Mouse (Mus musculus): ENCODE data around the gene Scfd2. TPM values are rescaled to one million over a fixed set of nuclear protein-coding genes. Genes with fewer than 3 reads are reported as not detected.

Scfd2 gene
- polyA plus RNA-seq, 1 experiment = 12.4 TPM

DNA sequence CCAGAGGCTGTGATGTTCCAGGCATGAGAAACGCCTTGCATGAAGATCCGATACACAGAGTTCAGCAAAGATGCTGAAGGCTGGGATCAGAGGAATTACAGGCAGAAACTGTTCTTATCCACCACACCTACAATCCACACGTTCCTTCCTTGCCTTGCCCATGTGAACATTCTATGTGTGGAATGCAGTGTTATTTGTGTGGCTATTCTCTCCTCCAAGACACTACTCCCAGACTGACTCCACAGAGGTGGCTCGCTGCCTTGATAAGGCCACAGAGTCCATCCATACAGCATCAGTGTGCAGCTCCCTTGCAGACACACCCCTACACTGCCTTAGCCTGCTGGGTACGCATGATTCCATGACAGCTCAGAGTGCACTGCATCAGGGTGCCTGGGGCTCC, 221.5 kb downstream of the Scfd2 start:
- no peak for DNase-seq
- H3K4me3 ChIP-seq (replicated peaks; ENCODE audit: extremely low read depth, low read depth, low read length) = no peak overlapping the region
- 71% methylated on average over 5 of the region's 5 CpGs for WGBS
- no peaks in the 10 kb centered on the region for H3K4me1 ChIP-seq (ENCODE audit: control insufficient read depth, insufficient read depth, low read length)
- TF ChIP-seq POLR2A (IDR thresholded peaks at IDR 0.05; ENCODE audit: borderline replicate concordance, extremely low read depth, low read depth, low read length) = no peak
- no peak for TF ChIP-seq CTCF (IDR thresholded peaks at IDR 0.05; ENCODE audit: insufficient read depth, low read length)

GRCm38 (mm10) chr5:74307242-74307641, 224.3 kb downstream of the Scfd2 start:
- WGBS = 85% methylated on average over 5 of the region's 5 CpGs
- no peak for DNase-seq
- TF ChIP-seq CTCF (IDR thresholded peaks at IDR 0.05; ENCODE audit: insufficient read depth, low read length) (no peak), POLR2A (IDR thresholded peaks at IDR 0.05; ENCODE audit: borderline replicate concordance, extremely low read depth, low read depth, low read length) (no peak)
- Histone ChIP-seq H3K4me3 (replicated peaks; ENCODE audit: extremely low read depth, low read depth, low read length) (no peak overlapping the region), H3K4me1 (ENCODE audit: control insufficient read depth, insufficient read depth, low read length) (no peaks in the 10 kb centered on the region)

DNA sequence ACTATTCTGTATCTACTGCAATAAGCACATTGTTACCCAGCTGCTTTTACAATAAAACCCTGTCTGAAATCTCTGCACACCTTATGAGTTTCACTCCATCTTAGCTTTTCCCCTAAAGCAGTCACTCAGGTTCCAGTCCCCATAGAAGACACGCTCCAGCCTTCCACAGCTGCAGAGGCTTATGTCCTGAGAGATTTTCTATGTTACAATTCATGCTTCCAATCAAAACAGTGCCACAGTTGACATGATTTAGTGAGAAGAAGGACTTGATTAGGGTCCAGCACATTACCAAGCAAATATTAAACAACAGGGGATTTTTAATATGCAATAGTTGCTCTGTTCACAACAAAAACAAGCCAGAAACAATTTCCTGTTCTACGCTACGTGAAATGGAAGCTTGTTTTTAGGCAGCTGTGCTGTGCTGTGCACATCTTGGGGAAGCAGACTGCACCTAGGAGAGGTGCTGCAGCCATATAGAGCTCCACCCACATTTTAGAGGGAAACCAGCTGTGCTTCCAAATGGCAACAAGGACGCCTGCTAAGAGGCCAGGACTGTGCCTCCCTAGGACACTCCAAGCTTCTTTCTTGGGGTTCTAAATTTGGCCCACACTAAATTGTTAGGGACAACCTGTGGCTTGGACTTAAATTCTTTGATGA, 225.9 kb downstream of the Scfd2 start:
- no peak for DNase-seq
- no peak overlapping the region for H3K4me3 ChIP-seq (replicated peaks; ENCODE audit: extremely low read depth, low read depth, low read length)
- H3K4me1 ChIP-seq (ENCODE audit: control insufficient read depth, insufficient read depth, low read length) = peaks cover 3% of the 10 kb centered on the region; the same call in 1 of the 2 replicates
- 71% methylated on average over 4 of the region's 4 CpGs for WGBS
- TF ChIP-seq POLR2A (IDR thresholded peaks at IDR 0.05; ENCODE audit: borderline replicate concordance, extremely low read depth, low read depth, low read length) (no peak), CTCF (IDR thresholded peaks at IDR 0.05; ENCODE audit: insufficient read depth, low read length) (no peak)

DNA sequence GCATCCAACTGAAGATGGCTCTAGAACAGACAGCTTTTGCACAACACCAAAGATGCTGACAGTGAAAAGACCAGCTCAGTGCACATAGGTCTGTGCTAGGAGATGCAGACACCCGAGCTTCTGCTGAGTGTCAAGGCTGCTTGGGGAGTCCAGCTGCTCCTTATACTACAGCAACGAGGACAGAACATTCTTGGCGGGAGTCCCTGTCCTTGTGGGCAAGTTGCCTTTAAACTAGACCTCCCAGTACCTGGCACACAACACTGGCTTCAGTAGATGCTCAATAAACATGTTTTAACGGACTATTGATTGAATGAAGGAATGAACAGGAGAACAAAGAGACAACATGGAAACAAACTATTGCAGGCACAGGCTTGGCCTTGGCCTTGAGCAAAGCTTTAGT, 226.8 kb downstream of the Scfd2 start:
- Histone ChIP-seq H3K4me3 (replicated peaks; ENCODE audit: extremely low read depth, low read depth, low read length) (no peak overlapping the region), H3K4me1 (ENCODE audit: control insufficient read depth, insufficient read depth, low read length) (peaks cover 3% of the 10 kb centered on the region; the same call in 1 of the 2 replicates)
- no peak for TF ChIP-seq POLR2A (IDR thresholded peaks at IDR 0.05; ENCODE audit: borderline replicate concordance, extremely low read depth, low read depth, low read length)
- DNase-seq = no peak
- 54% methylated on average over 4 of the region's 4 CpGs for WGBS

DNA sequence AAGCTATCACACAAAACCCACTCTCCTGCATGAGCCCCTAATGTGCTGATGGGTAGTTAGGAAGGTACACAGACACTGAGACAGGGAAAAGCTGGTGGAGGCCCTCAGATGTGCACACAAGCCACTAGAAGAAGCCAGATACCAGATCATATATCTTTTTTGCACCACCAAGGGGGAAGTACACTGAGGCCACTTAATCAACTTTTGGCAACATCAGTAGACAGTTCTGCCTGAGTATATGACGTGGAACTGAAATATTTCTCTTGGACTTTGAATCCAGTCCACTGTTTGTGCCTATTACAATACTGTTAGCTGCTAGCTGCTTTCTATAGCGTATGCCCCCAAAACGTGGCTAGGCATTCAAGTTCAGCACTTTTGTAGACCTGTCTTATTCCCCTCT, 229.2 kb downstream of the Scfd2 start:
- no peak for TF ChIP-seq CTCF (IDR thresholded peaks at IDR 0.05; ENCODE audit: insufficient read depth, low read length)
- no peak for TF ChIP-seq POLR2A (IDR thresholded peaks at IDR 0.05; ENCODE audit: borderline replicate concordance, extremely low read depth, low read depth, low read length)
- Histone ChIP-seq H3K4me1 (ENCODE audit: control insufficient read depth, insufficient read depth, low read length) (peaks cover 3% of the 10 kb centered on the region; the same call in 1 of the 2 replicates), H3K4me3 (replicated peaks; ENCODE audit: extremely low read depth, low read depth, low read length) (no peak overlapping the region)
- DNase-seq = no peak
- WGBS = 82% methylated on average over 3 of the region's 3 CpGs

GRCm38 (mm10) chr5:74301443-74301842, 230.1 kb downstream of the Scfd2 start:
- TF ChIP-seq CTCF (IDR thresholded peaks at IDR 0.05; ENCODE audit: insufficient read depth, low read length) (no peak), POLR2A (IDR thresholded peaks at IDR 0.05; ENCODE audit: borderline replicate concordance, extremely low read depth, low read depth, low read length) (no peak)
- DNase-seq = peak; percentile 49
- no peak overlapping the region for H3K4me3 ChIP-seq (replicated peaks; ENCODE audit: extremely low read depth, low read depth, low read length)
- peaks cover 3% of the 10 kb centered on the region; the same call in 1 of the 2 replicates for H3K4me1 ChIP-seq (ENCODE audit: control insufficient read depth, insufficient read depth, low read length)
- 70% methylated on average over 2 of the region's 2 CpGs for WGBS

- H3K4me3 ChIP-seq (replicated peaks; ENCODE audit: extremely low read depth, low read depth, low read length) = no peak overlapping the region
- H3K4me1 ChIP-seq (ENCODE audit: control insufficient read depth, insufficient read depth, low read length) = peaks cover 3% of the 10 kb centered on the region; the same call in 1 of the 2 replicates
- TF ChIP-seq CTCF (IDR thresholded peaks at IDR 0.05; ENCODE audit: insufficient read depth, low read length) (no peak), POLR2A (IDR thresholded peaks at IDR 0.05; ENCODE audit: borderline replicate concordance, extremely low read depth, low read depth, low read length) (no peak)
- no peak for DNase-seq
- 53% methylated on average over 5 of the region's 5 CpGs for WGBS
These were observed 230.6 kb downstream of the Scfd2 start for GRCm38 (mm10) chr5:74300931-74301330.

DNA sequence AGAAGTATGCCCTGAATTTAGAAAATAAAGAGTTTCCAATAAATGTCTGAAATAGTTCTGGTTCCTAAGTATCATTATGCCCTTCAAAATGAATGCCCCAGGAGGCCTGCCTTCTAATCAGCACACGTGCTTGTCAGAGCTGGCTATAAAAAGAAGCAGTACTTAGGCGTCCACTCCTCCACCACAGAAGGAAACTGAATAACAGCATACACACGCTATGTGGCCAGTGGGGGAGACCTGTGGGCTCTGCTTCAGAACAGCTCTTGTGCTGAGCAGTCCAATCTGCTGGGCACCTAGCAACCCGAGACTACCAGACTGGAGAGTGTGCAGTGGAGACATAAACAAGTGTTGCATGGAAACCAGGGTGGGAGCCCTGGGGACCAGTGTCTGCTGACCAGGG, 231.4 kb downstream of the Scfd2 start:
- Histone ChIP-seq H3K4me3 (replicated peaks; ENCODE audit: extremely low read depth, low read depth, low read length) (no peak overlapping the region), H3K4me1 (ENCODE audit: control insufficient read depth, insufficient read depth, low read length) (peaks cover 3% of the 10 kb centered on the region; the same call in 1 of the 2 replicates)
- WGBS = 64% methylated on average over 4 of the region's 4 CpGs
- TF ChIP-seq POLR2A (IDR thresholded peaks at IDR 0.05; ENCODE audit: borderline replicate concordance, extremely low read depth, low read depth, low read length) = no peak
- no peak for TF ChIP-seq CTCF (IDR thresholded peaks at IDR 0.05; ENCODE audit: insufficient read depth, low read length)
- no peak for DNase-seq

- peak; percentile 54; the same call in 1 of the 2 replicates for TF ChIP-seq CTCF (IDR thresholded peaks at IDR 0.05; ENCODE audit: insufficient read depth, low read length)
- TF ChIP-seq POLR2A (IDR thresholded peaks at IDR 0.05; ENCODE audit: borderline replicate concordance, extremely low read depth, low read depth, low read length) = no peak
- no peak for DNase-seq
- 87% methylated on average over 5 of the region's 5 CpGs for WGBS
- Histone ChIP-seq H3K4me1 (ENCODE audit: control insufficient read depth, insufficient read depth, low read length) (peaks cover 3% of the 10 kb centered on the region; the same call in 1 of the 2 replicates), H3K4me3 (replicated peaks; ENCODE audit: extremely low read depth, low read depth, low read length) (no peak overlapping the region)
These were observed 234.4 kb downstream of the Scfd2 start for GRCm38 (mm10) chr5:74297113-74297512.

- WGBS = 61% methylated on average over 5 of the region's 5 CpGs
- no peak for TF ChIP-seq POLR2A (IDR thresholded peaks at IDR 0.05; ENCODE audit: borderline replicate concordance, extremely low read depth, low read depth, low read length)
- TF ChIP-seq CTCF (IDR thresholded peaks at IDR 0.05; ENCODE audit: insufficient read depth, low read length) = no peak
- Histone ChIP-seq H3K4me3 (replicated peaks; ENCODE audit: extremely low read depth, low read depth, low read length) (no peak overlapping the region), H3K4me1 (ENCODE audit: control insufficient read depth, insufficient read depth, low read length) (no peaks in the 10 kb centered on the region)
- DNase-seq = no peak
These were observed 235.5 kb downstream of the Scfd2 start for GRCm38 (mm10) chr5:74296096-74296495.
